Mouse (Mus musculus) cerebellum, adult 2 months (tissue): ENCODE measurements around the gene Stard3nl.

Experiments
- CTCF ChIP-seq: fragments of 200-500 bp; IDR thresholded peaks from 2 replicates; pipeline ENCODE4 v1.5.1; 2011; ENCODE audit warnings: low read depth, mild to moderate bottlenecking, control low read depth, low read length, moderate library complexity, borderline replicate concordance; ENCODE audit not compliant: insufficient read depth
- POLR2A ChIP-seq: fragments of 200-500 bp; IDR thresholded peaks from 2 replicates; pipeline ENCODE4 v1.6.1; 2011; ENCODE audit warnings: low read length, control low read depth, borderline replicate concordance; ENCODE audit not compliant: insufficient read depth

DNA sequence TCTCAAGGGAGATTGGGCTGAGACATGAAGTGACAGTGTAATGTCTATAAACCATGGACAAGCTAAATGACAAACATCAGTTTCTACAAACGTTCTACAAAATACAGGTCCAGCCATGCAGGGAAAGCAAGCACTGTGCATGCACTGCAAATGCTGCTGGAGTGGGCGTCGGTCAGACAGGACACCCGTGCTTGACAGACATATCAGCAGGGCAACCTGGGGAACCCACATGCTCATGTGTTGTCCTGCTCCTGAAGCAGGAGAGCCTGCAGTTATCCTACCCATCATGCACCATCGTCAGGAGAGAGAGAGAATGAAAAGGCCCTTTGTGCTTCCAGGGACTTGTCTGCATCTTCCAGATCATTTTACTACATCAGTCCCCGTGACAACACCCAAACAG is 16.3 kb downstream of the Stard3nl start:
- no peak for TF ChIP-seq CTCF
- TF ChIP-seq POLR2A: no peak
